In the genomic region with DNA sequence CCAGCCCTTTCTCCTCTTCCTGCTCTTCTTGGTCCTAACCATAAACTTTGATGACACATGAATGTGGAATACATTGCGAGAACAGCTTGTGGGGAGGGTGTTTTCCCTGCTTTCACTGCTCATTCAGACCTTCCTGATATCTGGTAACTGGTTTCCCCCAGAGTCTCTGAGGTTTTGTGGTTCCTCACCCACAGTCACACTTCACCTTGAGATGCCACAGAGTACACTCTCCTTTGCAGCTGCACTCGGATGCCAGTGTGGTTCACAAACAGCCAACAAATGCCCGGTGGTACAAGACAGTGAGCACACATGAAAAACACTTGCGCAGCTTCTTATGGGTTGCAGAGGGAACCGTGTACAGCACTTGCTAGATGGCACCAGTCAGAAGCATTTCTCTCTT, we compare ENCODE assay signal across 11 mouse cellular contexts. TPM values are rescaled to one million over a fixed set of nuclear protein-coding genes. Genes with fewer than 3 reads are reported as not detected.
DNase-seq lines count a peak whose midpoint lies in the region; ATAC-seq lines count a peak whose summit lies in the region.
"Had no signal": no experiment of that assay in that cellular context is flagged by ENCODE, and none has a peak within 500 bp of the region (broad histone marks: within the 10 kb centered on the region; RNA-seq: fewer than 3 reads in every experiment).

No protein-coding gene starts in this region.

- peak; percentile 7 for DNase-seq in CD4-positive, CD25-positive, alpha-beta regulatory T cell, adult 2 months (ENCODE audit: low read depth, low spot score)
- DNase-seq in spleen, postnatal 10 days (ENCODE audit: low spot score in 2 of 2): peak; percentile 4 to 31
- DNase-seq in thymus, postnatal 4 days: peak; percentile 9
- no peak for DNase-seq in cerebellum, adult 18-20 months
- no peak for DNase-seq in c-Kit-positive CD71-positive TER-119-positive erythroid progenitor cells, embryonic 14.5 days (ENCODE audit: low spot score)
- no peak for DNase-seq in gastrocnemius, postnatal 14 days
- DNase-seq: adrenal gland, postnatal 10 days; cerebellum, postnatal 14 days; kidney, adult 18-20 months; right cerebral cortex, postnatal 25 days had no signal

- intact Hi-C loops in gastrocnemius, postnatal 14 days (cut with DNase I; ENCODE audit: low total_unique reads): no loop called here

- peak; percentile 40 for ATAC-seq in granulocyte monocyte progenitor cell, adult 5-6 weeks (replicated peaks; ENCODE audit: poor library complexity, severe bottlenecking)

RNA-seq across cellular contexts. Expression of gene Prlr, which starts 32.5 kb away (rescaled TPM):
- total RNA-seq in granulocyte monocyte progenitor cell, adult 5-6 weeks (2014; fragmentation: Nextera tagmentation): not detected in 2 replicates
- total RNA-seq in granulocyte monocyte progenitor cell, adult 5-6 weeks (2017): not detected in 2 replicates
- 1 to 10 TPM; 1.3 to 2.0 TPM for total RNA-seq in gastrocnemius, postnatal 14 days (2021)

Comparison
In these comparisons a context has a peak if more than half of its experiments do, and no peak if none do; other contexts are left out.
1. DNase-seq: peak in CD4-positive, CD25-positive, alpha-beta regulatory T cell, adult 2 months (single experiment), spleen, postnatal 10 days (2 of 2) and thymus, postnatal 4 days (single experiment); none in cerebellum, adult 18-20 months (0 of 2), c-Kit-positive CD71-positive TER-119-positive erythroid progenitor cells, embryonic 14.5 days (single experiment) and gastrocnemius, postnatal 14 days (single experiment).